Mouse (Mus musculus) hindbrain, embryonic 11.5 days (tissue): ENCODE results near the gene Rnf144b. TPM values are rescaled to one million over a fixed set of nuclear protein-coding genes. Genes with fewer than 3 reads are reported as not detected.

Source experiments
- ATAC-seq: fragments of 200-750 bp; cut with Nextera tagmentation; 2 replicates; pipeline ENCODE4 v1.8.0; 2017; ENCODE audit warnings: mild to moderate bottlenecking, moderate TSS enrichment, moderate library complexity; ENCODE audit not compliant: low FRiP score
- DNase-seq: peaks from one replicate; pipeline ENCODE4 v3.0.0-alpha.2; 2015; ENCODE audit warnings: low spot score
- H3K27ac ChIP-seq: fragments of 300-500 bp; sonication (generic); 2 replicates; pipeline ENCODE4 v1.5.1; 2014; ENCODE audit warnings: mild to moderate bottlenecking, low read depth, low read length
- H3K27me3 ChIP-seq: fragments of 300-500 bp; sonication (generic); 2 replicates; pipeline ENCODE4 v1.6.1; 2014; ENCODE audit warnings: mild to moderate bottlenecking, low read length, moderate library complexity, mixed read lengths; ENCODE audit not compliant: control insufficient read depth, insufficient read depth
- H3K36me3 ChIP-seq: fragments of 300-500 bp; sonication (generic); 2 replicates; pipeline ENCODE4 v1.6.1; 2014; ENCODE audit warnings: mild to moderate bottlenecking, low read length, moderate library complexity, mixed read lengths; ENCODE audit not compliant: control insufficient read depth, insufficient read depth
- H3K4me1 ChIP-seq: fragments of 300-500 bp; sonication (generic); replicated peaks from 2 replicates; pipeline ENCODE4 v1.6.1; 2014; ENCODE audit warnings: low read length, mixed read lengths; ENCODE audit not compliant: control insufficient read depth, insufficient read depth
- H3K4me2 ChIP-seq: fragments of 300-500 bp; sonication (generic); replicated peaks from 2 replicates; pipeline ENCODE4 v1.6.1; 2014; ENCODE audit warnings: mild to moderate bottlenecking, low read depth, low read length
- H3K4me3 ChIP-seq: fragments of 300-500 bp; sonication (generic); 2 replicates; pipeline ENCODE4 v1.5.1; 2014; ENCODE audit warnings: low read depth, low read length
- H3K9ac ChIP-seq: fragments of 300-500 bp; sonication (generic); 2 replicates; pipeline ENCODE4 v1.6.1; 2014; ENCODE audit warnings: low read depth, low read length
- H3K9me3 ChIP-seq: fragments of 300-500 bp; sonication (generic); 2 replicates; pipeline ENCODE4 v1.6.1; 2016; ENCODE audit warnings: low read length; ENCODE audit not compliant: control insufficient read depth
- WGBS: fragments of 180-500 bp; shearing (Covaris S2); extraction: QIAGEN DNeasy Blood & Tissue Kit; methylation state at CpG from one replicate; pipeline ENCODE4 v1.1.7; 2014; 5-methylcytosine and 5-hydroxymethylcytosine counted together
- polyA plus RNA-seq: library from polyadenylated mRNA; unstranded; fragments of >200 nt; fragmentation: Nextera tagmentation; extraction: Ambion mirVana; gene quantifications from 2 replicates; pipeline ENCODE4 v1.2.1, GENCODE M21; 2014

Rnf144b gene
- polyA plus RNA-seq, 1 experiment from 2014 or later: 1.2 TPM

DNA sequence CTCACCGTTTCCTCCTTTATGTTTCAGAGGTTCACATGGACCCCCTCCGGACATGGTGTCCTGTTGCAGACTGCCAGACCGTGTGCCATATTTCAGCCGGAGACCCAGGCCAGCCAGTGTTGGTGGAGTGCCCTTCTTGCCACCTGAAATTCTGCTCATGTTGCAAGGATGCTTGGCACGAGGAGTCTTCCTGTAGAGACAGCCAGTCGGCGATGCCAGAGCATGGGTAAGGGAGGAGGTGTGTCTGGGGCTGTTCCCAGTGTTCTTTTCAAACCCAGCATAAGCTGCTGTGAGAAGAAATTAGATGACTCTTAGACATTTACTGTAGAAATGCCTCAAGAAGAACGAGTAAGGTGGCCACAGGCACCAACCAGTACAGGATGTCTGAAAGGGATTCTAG lies 114.9 kb downstream of the Rnf144b start:
- Histone ChIP-seq H3K9ac (no peak overlapping the region), H3K36me3 (no peaks in the 10 kb centered on the region), H3K27me3 (no peaks in the 10 kb centered on the region), H3K4me3 (no peak overlapping the region), H3K9me3 (no peaks in the 10 kb centered on the region), H3K4me2 (no peak overlapping the region), H3K4me1 (no peaks in the 10 kb centered on the region), H3K27ac (no peak overlapping the region)
- DNase-seq (no peak), ATAC-seq (no peak)
- 89% methylated on average over 8 of the region's 8 CpGs for WGBS

DNA sequence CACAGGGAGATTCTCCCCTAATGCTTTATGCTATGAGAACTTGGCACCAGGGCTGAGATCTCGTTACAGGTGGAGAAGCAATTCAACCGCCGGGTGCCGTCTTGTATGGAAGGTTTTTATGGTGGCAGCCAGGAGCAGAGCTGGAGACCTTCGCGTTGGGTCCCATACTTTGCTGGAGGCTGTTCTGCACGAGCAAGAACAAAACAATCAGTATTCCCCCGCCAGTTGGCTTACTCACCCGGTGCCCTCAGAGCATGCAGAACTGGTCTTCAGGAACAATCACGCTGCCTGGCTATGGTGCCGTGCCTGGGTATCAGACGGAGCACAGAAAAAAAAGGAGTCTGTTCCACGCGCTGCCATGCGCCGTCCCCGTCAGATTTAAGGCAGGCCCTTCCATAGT lies 115.7 kb downstream of the Rnf144b start:
- no peaks in the 10 kb centered on the region for H3K36me3 ChIP-seq
- 91% methylated on average over 17 of the region's 17 CpGs for WGBS
- no peak overlapping the region for H3K4me2 ChIP-seq
- H3K4me3 ChIP-seq: no peak overlapping the region
- ATAC-seq (no peak), DNase-seq (no peak)
- no peaks in the 10 kb centered on the region for H3K9me3 ChIP-seq
- H3K9ac ChIP-seq: no peak overlapping the region
- H3K27ac ChIP-seq: no peak overlapping the region
- H3K27me3 ChIP-seq: no peaks in the 10 kb centered on the region
- no peaks in the 10 kb centered on the region for H3K4me1 ChIP-seq

- WGBS: 88% methylated on average over 6 of the region's 6 CpGs
- Histone ChIP-seq H3K4me1 (no peaks in the 10 kb centered on the region), H3K27ac (no peak overlapping the region), H3K9ac (no peak overlapping the region), H3K36me3 (no peaks in the 10 kb centered on the region), H3K4me3 (no peak overlapping the region), H3K9me3 (no peaks in the 10 kb centered on the region), H3K4me2 (no peak overlapping the region), H3K27me3 (no peaks in the 10 kb centered on the region)
- ATAC-seq (no peak), DNase-seq (no peak)
Measured at GRCm38 (mm10) chr13:47243569-47243968, 121.1 kb downstream of the Rnf144b start.

- Histone ChIP-seq H3K4me3 (no peak overlapping the region), H3K27ac (no peak overlapping the region), H3K36me3 (no peaks in the 10 kb centered on the region), H3K4me1 (no peaks in the 10 kb centered on the region), H3K9ac (no peak overlapping the region), H3K27me3 (no peaks in the 10 kb centered on the region), H3K4me2 (no peak overlapping the region), H3K9me3 (no peaks in the 10 kb centered on the region)
- no peak for DNase-seq
- ATAC-seq: no peak
- WGBS: 87% methylated on average over 11 of the region's 11 CpGs
Measured at GRCm38 (mm10) chr13:47244771-47245170, 122.3 kb downstream of the Rnf144b start.

DNA sequence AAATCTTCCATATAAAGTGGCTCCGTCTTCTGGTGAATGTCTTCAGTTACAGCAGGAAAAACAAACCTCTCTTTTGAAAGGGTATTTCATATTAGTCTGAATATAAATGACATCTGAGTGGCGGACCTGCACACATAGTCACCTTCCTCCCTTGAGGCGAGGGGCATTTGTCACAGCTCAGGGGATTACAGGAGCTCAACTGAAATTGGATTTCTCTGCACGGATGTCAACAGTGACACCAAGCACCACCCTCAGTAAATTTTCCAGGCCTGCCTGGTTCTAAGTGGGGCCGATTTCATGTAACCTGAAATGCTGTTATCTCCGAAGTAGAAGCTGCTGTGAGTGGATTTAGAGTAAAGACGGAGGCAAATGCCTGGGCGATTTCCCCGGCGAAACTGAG lies 124.0 kb downstream of the Rnf144b start:
- DNase-seq (no peak), ATAC-seq (no peak)
- no peak overlapping the region for H3K4me3 ChIP-seq
- H3K4me1 ChIP-seq: no peaks in the 10 kb centered on the region
- H3K9me3 ChIP-seq: no peaks in the 10 kb centered on the region
- H3K9ac ChIP-seq: no peak overlapping the region
- no peaks in the 10 kb centered on the region for H3K27me3 ChIP-seq
- 87% methylated on average over 10 of the region's 10 CpGs for WGBS
- H3K36me3 ChIP-seq: no peaks in the 10 kb centered on the region
- no peak overlapping the region for H3K4me2 ChIP-seq
- no peak overlapping the region for H3K27ac ChIP-seq

GRCm38 (mm10) chr13:47247156-47247800 lies 124.8 kb downstream of the Rnf144b start:
- no peaks in the 10 kb centered on the region for H3K27me3 ChIP-seq
- no peak overlapping the region for H3K4me3 ChIP-seq
- WGBS: 75% methylated on average over 13 of the region's 13 CpGs
- H3K4me1 ChIP-seq: no peaks in the 10 kb centered on the region
- H3K27ac ChIP-seq: no peak overlapping the region
- no peaks in the 10 kb centered on the region for H3K9me3 ChIP-seq
- no peaks in the 10 kb centered on the region for H3K36me3 ChIP-seq
- no peak overlapping the region for H3K4me2 ChIP-seq
- no peak overlapping the region for H3K9ac ChIP-seq
- ATAC-seq: no peak
- no peak for DNase-seq

DNA sequence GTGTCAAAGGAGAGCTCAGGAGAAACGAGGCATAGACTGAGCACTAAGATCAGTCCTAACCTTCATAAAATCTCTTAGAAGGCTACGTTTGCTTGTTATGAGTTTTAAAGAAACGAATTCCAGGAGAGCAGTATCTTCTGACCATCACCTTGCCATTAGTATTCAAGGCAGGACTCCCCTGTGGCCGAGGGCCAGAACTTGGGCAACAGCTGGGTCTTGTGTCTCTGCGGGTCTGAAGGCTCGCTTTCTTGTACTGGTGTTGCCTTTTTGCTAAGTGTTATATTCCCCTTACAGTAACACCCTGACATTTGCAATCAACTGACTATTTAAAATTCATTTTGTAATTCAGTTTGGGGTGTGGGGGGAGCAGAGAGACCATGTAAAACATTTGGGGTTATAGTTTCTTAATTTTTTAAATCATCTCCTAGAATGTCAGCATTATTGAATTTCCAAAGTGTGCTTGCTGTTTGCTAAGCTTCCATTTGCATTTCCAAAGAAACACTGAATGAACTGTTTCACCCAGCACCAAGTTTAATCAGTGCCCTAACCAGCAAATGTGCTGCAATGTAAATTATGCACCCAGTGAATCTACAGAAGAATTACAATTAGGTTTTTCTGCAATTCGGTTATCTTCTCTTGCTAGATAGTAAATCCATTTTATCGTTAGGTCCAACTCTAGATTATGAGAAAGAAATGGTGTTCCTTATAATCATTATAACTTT lies 126.0 kb downstream of the Rnf144b start:
- H3K4me1 ChIP-seq: no peaks in the 10 kb centered on the region
- DNase-seq (no peak), ATAC-seq (no peak)

GRCm38 (mm10) chr13:47250615-47251014 lies 128.2 kb downstream of the Rnf144b start:
- no peak overlapping the region for H3K27ac ChIP-seq
- H3K36me3 ChIP-seq: no peaks in the 10 kb centered on the region
- ATAC-seq (no peak), DNase-seq (no peak)
- H3K27me3 ChIP-seq: no peaks in the 10 kb centered on the region
- H3K9ac ChIP-seq: no peak overlapping the region
- no peaks in the 10 kb centered on the region for H3K4me1 ChIP-seq
- no peaks in the 10 kb centered on the region for H3K9me3 ChIP-seq
- no peak overlapping the region for H3K4me2 ChIP-seq
- no peak overlapping the region for H3K4me3 ChIP-seq
- 90% methylated on average over 1 of the region's 1 CpGs for WGBS

More for the DNA sequence above, 126.0 kb downstream of the Rnf144b start:
- Histone ChIP-seq H3K36me3 (no peaks in the 10 kb centered on the region), H3K27me3 (no peaks in the 10 kb centered on the region), H3K4me3 (no peak overlapping the region), H3K4me2 (no peak overlapping the region), H3K9me3 (no peaks in the 10 kb centered on the region), H3K9ac (no peak overlapping the region), H3K27ac (no peak overlapping the region)
- WGBS: 80% methylated on average over 8 of the region's 8 CpGs
